Mouse (Mus musculus) olfactory bulb, adult 2 months (tissue): ENCODE measurements around the gene Traf1.

ENCODE experiments used
- CTCF ChIP-seq: fragments of 200-500 bp; IDR thresholded peaks from 2 replicates; pipeline ENCODE4 v1.5.1; 2012; ENCODE audit warnings: low read depth, mild to moderate bottlenecking, low read length, moderate library complexity; ENCODE audit not compliant: insufficient read depth
- POLR2A ChIP-seq: fragments of 200-500 bp; IDR thresholded peaks from 2 replicates; pipeline ENCODE4 v1.6.1; 2012; ENCODE audit warnings: mild to moderate bottlenecking, low read depth, low read length, moderate library complexity; ENCODE audit not compliant: insufficient read depth

- TF ChIP-seq CTCF (no peak), POLR2A (no peak)
Observed at GRCm38 (mm10) chr2:34913218-34914068, 48.1 kb downstream of the Traf1 start, which contains the start of gene Phf19.
